Mouse (Mus musculus): ENCODE measurements at regions not wholly inside any gene's neighbourhood (a gene's known extent, or its start where the extent isn't known, plus 50 kb on each side); places are given as distances from the start of the nearest gene placed in this dataset.
A peak's percentile ranks its signal among the peaks of the same experiment; 100 is the strongest.

- Histone ChIP-seq H3K9ac (replicated peaks; ENCODE audit: low read length) (no peak overlapping the region), H3K27me3 (ENCODE audit: control insufficient read depth, insufficient read depth, low read length) (no peaks in the 10 kb centered on the region), H3K27ac (replicated peaks; ENCODE audit: low read depth, low read length) (no peak overlapping the region), H3K4me1 (ENCODE audit: control insufficient read depth, insufficient read depth, low read length) (no peaks in the 10 kb centered on the region), H3K9me3 (ENCODE audit: control insufficient read depth, low read length) (no peaks in the 10 kb centered on the region), H3K36me3 (ENCODE audit: control insufficient read depth, insufficient read depth, low read length) (no peaks in the 10 kb centered on the region), H3K4me2 (ENCODE audit: low read length) (no peak overlapping the region), H3K4me3 (replicated peaks; ENCODE audit: low read depth, low read length) (no peak overlapping the region)
- ATAC-seq (ENCODE audit: low FRiP score, low TSS enrichment) (no peak), DNase-seq (no peak)
- WGBS = 90% methylated on average over 6 of the region's 6 CpGs
These were observed 69.0 kb upstream of the Egln3 start for GRCm38 (mm10) chr12:54272696-54273095.

- Histone ChIP-seq H3K4me1 (ENCODE audit: control insufficient read depth, insufficient read depth, low read length) (no peaks in the 10 kb centered on the region), H3K36me3 (ENCODE audit: control insufficient read depth, insufficient read depth, low read length) (no peaks in the 10 kb centered on the region), H3K27ac (replicated peaks; ENCODE audit: low read depth, low read length) (no peak overlapping the region), H3K9ac (replicated peaks; ENCODE audit: low read length) (no peak overlapping the region), H3K4me2 (ENCODE audit: low read length) (no peak overlapping the region), H3K4me3 (replicated peaks; ENCODE audit: low read depth, low read length) (no peak overlapping the region), H3K9me3 (ENCODE audit: control insufficient read depth, low read length) (no peaks in the 10 kb centered on the region), H3K27me3 (ENCODE audit: control insufficient read depth, insufficient read depth, low read length) (no peaks in the 10 kb centered on the region)
- DNase-seq (no peak), ATAC-seq (ENCODE audit: low FRiP score, low TSS enrichment) (no peak)
- 71% methylated on average over 2 of the region's 2 CpGs for WGBS
These were observed 68.6 kb upstream of the Egln3 start for GRCm38 (mm10) chr12:54272226-54272625.

- Histone ChIP-seq H3K9me3 (ENCODE audit: control insufficient read depth, low read length) (no peaks in the 10 kb centered on the region), H3K9ac (replicated peaks; ENCODE audit: low read length) (no peak overlapping the region), H3K4me1 (ENCODE audit: control insufficient read depth, insufficient read depth, low read length) (peaks cover 11% of the 10 kb centered on the region; the same call in 1 of the 2 replicates), H3K27ac (replicated peaks; ENCODE audit: low read depth, low read length) (no peak overlapping the region), H3K27me3 (ENCODE audit: control insufficient read depth, insufficient read depth, low read length) (no peaks in the 10 kb centered on the region), H3K4me3 (replicated peaks; ENCODE audit: low read depth, low read length) (no peak overlapping the region), H3K4me2 (ENCODE audit: low read length) (no peak overlapping the region), H3K36me3 (ENCODE audit: control insufficient read depth, insufficient read depth, low read length) (no peaks in the 10 kb centered on the region)
- no peak for DNase-seq
- 94% methylated on average over 3 of the region's 3 CpGs for WGBS
- ATAC-seq (ENCODE audit: low FRiP score, low TSS enrichment) = no peak
These were observed 62.2 kb upstream of the Egln3 start for GRCm38 (mm10) chr12:54265852-54266251.

- no peaks in the 10 kb centered on the region for H3K9me3 ChIP-seq (ENCODE audit: control insufficient read depth, low read length)
- no peaks in the 10 kb centered on the region for H3K27me3 ChIP-seq (ENCODE audit: control insufficient read depth, insufficient read depth, low read length)
- H3K9ac ChIP-seq (replicated peaks; ENCODE audit: low read length) = no peak overlapping the region
- no peaks in the 10 kb centered on the region for H3K36me3 ChIP-seq (ENCODE audit: control insufficient read depth, insufficient read depth, low read length)
- H3K4me3 ChIP-seq (replicated peaks; ENCODE audit: low read depth, low read length) = no peak overlapping the region
- WGBS = 61% methylated on average over 14 of the region's 14 CpGs
- DNase-seq (no peak), ATAC-seq (ENCODE audit: low FRiP score, low TSS enrichment) (no peak)
- H3K27ac ChIP-seq (replicated peaks; ENCODE audit: low read depth, low read length) = no peak overlapping the region
- H3K4me1 ChIP-seq (ENCODE audit: control insufficient read depth, insufficient read depth, low read length) = peaks cover 11% of the 10 kb centered on the region; the same call in 1 of the 2 replicates
- H3K4me2 ChIP-seq (ENCODE audit: low read length) = no peak overlapping the region
These were observed 61.5 kb upstream of the Egln3 start for GRCm38 (mm10) chr12:54264893-54265835.

- Histone ChIP-seq H3K9ac (replicated peaks; ENCODE audit: low read length) (no peak overlapping the region), H3K4me2 (ENCODE audit: low read length) (no peak overlapping the region), H3K36me3 (ENCODE audit: control insufficient read depth, insufficient read depth, low read length) (no peaks in the 10 kb centered on the region), H3K4me1 (ENCODE audit: control insufficient read depth, insufficient read depth, low read length) (peaks cover 11% of the 10 kb centered on the region; the same call in 1 of the 2 replicates), H3K4me3 (replicated peaks; ENCODE audit: low read depth, low read length) (no peak overlapping the region), H3K9me3 (ENCODE audit: control insufficient read depth, low read length) (no peaks in the 10 kb centered on the region), H3K27ac (replicated peaks; ENCODE audit: low read depth, low read length) (no peak overlapping the region), H3K27me3 (ENCODE audit: control insufficient read depth, insufficient read depth, low read length) (no peaks in the 10 kb centered on the region)
- DNase-seq = no peak
- no peak for ATAC-seq (ENCODE audit: low FRiP score, low TSS enrichment)
- WGBS = 67% methylated on average over 4 of the region's 4 CpGs
These were observed 60.7 kb upstream of the Egln3 start for GRCm38 (mm10) chr12:54264418-54264733.

- DNase-seq = peak; percentile 10
- Histone ChIP-seq H3K4me2 (ENCODE audit: low read length) (no peak overlapping the region), H3K27me3 (ENCODE audit: control insufficient read depth, insufficient read depth, low read length) (no peaks in the 10 kb centered on the region), H3K9ac (replicated peaks; ENCODE audit: low read length) (no peak overlapping the region), H3K4me3 (replicated peaks; ENCODE audit: low read depth, low read length) (no peak overlapping the region), H3K4me1 (ENCODE audit: control insufficient read depth, insufficient read depth, low read length) (peaks cover 11% of the 10 kb centered on the region; the same call in 1 of the 2 replicates), H3K36me3 (ENCODE audit: control insufficient read depth, insufficient read depth, low read length) (no peaks in the 10 kb centered on the region), H3K27ac (replicated peaks; ENCODE audit: low read depth, low read length) (no peak overlapping the region), H3K9me3 (ENCODE audit: control insufficient read depth, low read length) (no peaks in the 10 kb centered on the region)
- 82% methylated on average over 13 of the region's 13 CpGs for WGBS
- ATAC-seq (ENCODE audit: low FRiP score, low TSS enrichment) = no peak
These were observed 60.2 kb upstream of the Egln3 start for GRCm38 (mm10) chr12:54263733-54264417.

- no peak for DNase-seq
- no peak for ATAC-seq (ENCODE audit: low FRiP score, low TSS enrichment)
- Histone ChIP-seq H3K27ac (replicated peaks; ENCODE audit: low read depth, low read length) (no peak overlapping the region), H3K9ac (replicated peaks; ENCODE audit: low read length) (no peak overlapping the region), H3K4me2 (ENCODE audit: low read length) (no peak overlapping the region), H3K36me3 (ENCODE audit: control insufficient read depth, insufficient read depth, low read length) (no peaks in the 10 kb centered on the region), H3K9me3 (ENCODE audit: control insufficient read depth, low read length) (no peaks in the 10 kb centered on the region), H3K27me3 (ENCODE audit: control insufficient read depth, insufficient read depth, low read length) (no peaks in the 10 kb centered on the region), H3K4me3 (replicated peaks; ENCODE audit: low read depth, low read length) (no peak overlapping the region), H3K4me1 (ENCODE audit: control insufficient read depth, insufficient read depth, low read length) (peaks cover 11% of the 10 kb centered on the region; the same call in 1 of the 2 replicates)
- WGBS = 81% methylated on average over 11 of the region's 11 CpGs
These were observed 58.8 kb upstream of the Egln3 start for GRCm38 (mm10) chr12:54262236-54263005.

- no peak overlapping the region for H3K27ac ChIP-seq (replicated peaks; ENCODE audit: low read depth, low read length)
- WGBS = 90% methylated on average over 5 of the region's 5 CpGs
- H3K4me2 ChIP-seq (ENCODE audit: low read length) = no peak overlapping the region
- H3K27me3 ChIP-seq (ENCODE audit: control insufficient read depth, insufficient read depth, low read length) = no peaks in the 10 kb centered on the region
- no peak overlapping the region for H3K9ac ChIP-seq (replicated peaks; ENCODE audit: low read length)
- H3K9me3 ChIP-seq (ENCODE audit: control insufficient read depth, low read length) = no peaks in the 10 kb centered on the region
- ATAC-seq (ENCODE audit: low FRiP score, low TSS enrichment) = no peak
- no peaks in the 10 kb centered on the region for H3K36me3 ChIP-seq (ENCODE audit: control insufficient read depth, insufficient read depth, low read length)
- H3K4me3 ChIP-seq (replicated peaks; ENCODE audit: low read depth, low read length) = no peak overlapping the region
- peaks cover 11% of the 10 kb centered on the region; the same call in 1 of the 2 replicates for H3K4me1 ChIP-seq (ENCODE audit: control insufficient read depth, insufficient read depth, low read length)
- DNase-seq = peak; percentile 16
These were observed 57.8 kb upstream of the Egln3 start for GRCm38 (mm10) chr12:54261426-54261825.
